Mouse (Mus musculus) MEL (cell line): ENCODE measurements at regions not wholly inside any gene's neighbourhood (a gene's known extent, or its start where the extent isn't known, plus 50 kb on each side); places are given as distances from the start of the nearest gene placed in this dataset.

Experiments used
- DNase-seq: peaks from one replicate; pipeline ENCODE4 v3.0.0; 2011; ENCODE audit warnings: low read depth, low spot score
- H3K27ac ChIP-seq: 2 replicates; pipeline ENCODE4 v1.5.1; 2012; ENCODE audit warnings: low read depth, mild to moderate bottlenecking, control low read depth, low read length, moderate library complexity; ENCODE audit not compliant: control insufficient read depth
- H3K27me3 ChIP-seq, 2 experiments: fragments of 150-350 bp in 1 of 2; sonication (generic) in 1 of 2; 2 replicates each; pipeline ENCODE4 v1.6.1; 2012; ENCODE audit warnings: low read length in 2 of 2, mild to moderate bottlenecking in 2 of 2, improper control_type of control experiment in 1 of 2, moderate library complexity in 1 of 2; ENCODE audit not compliant: insufficient read depth in 2 of 2, control insufficient read depth in 1 of 2
- H3K36me3 ChIP-seq, 2 experiments: 2 replicates each; pipeline ENCODE4 v1.6.1; 2012 to 2014; ENCODE audit warnings: low read length in 2 of 2, improper control_type of control experiment in 1 of 2, inconsistent platforms in 1 of 2, mild to moderate bottlenecking in 1 of 2; ENCODE audit not compliant: insufficient read depth in 2 of 2, control insufficient read depth in 1 of 2
- H3K4me1 ChIP-seq, 2 experiments: fragments of 150-350 bp in 1 of 2; sonication (generic) in 1 of 2; 2 replicates each; pipeline ENCODE4 v1.6.1; 2012; ENCODE audit warnings: low read length in 2 of 2, improper control_type of control experiment in 1 of 2, mild to moderate bottlenecking in 1 of 2; ENCODE audit not compliant: insufficient read depth in 2 of 2, control insufficient read depth in 1 of 2
- H3K4me3 ChIP-seq, 2 experiments: fragments of 150-350 bp in 1 of 2; sonication (generic) in 1 of 2; 2 replicates each; pipeline ENCODE4 v1.5.1; 2012; ENCODE audit warnings: low read depth in 2 of 2, low read length in 2 of 2, mild to moderate bottlenecking in 2 of 2, moderate library complexity in 2 of 2, control low read depth in 1 of 2, improper control_type of control experiment in 1 of 2; ENCODE audit not compliant: control insufficient read depth in 1 of 2, insufficient read depth in 1 of 2
- H3K79me2 ChIP-seq: 2 replicates; pipeline ENCODE4 v1.6.1; 2012; ENCODE audit warnings: mild to moderate bottlenecking, low read length, moderate library complexity; ENCODE audit not compliant: control insufficient read depth, poor library complexity, insufficient read depth
- H3K9ac ChIP-seq: 2 replicates; pipeline ENCODE4 v1.6.1; 2012; ENCODE audit warnings: low read depth, mild to moderate bottlenecking, control low read depth, low read length, moderate library complexity; ENCODE audit not compliant: control insufficient read depth, poor library complexity, severe bottlenecking
- H3K9me3 ChIP-seq: fragments of 150-350 bp; sonication (generic); replicated peaks from 2 replicates; pipeline ENCODE4 v1.6.1; 2012; ENCODE audit warnings: mild to moderate bottlenecking, low read length, improper control_type of control experiment, moderate library complexity; ENCODE audit not compliant: insufficient read depth
- CHD1 ChIP-seq: IDR thresholded peaks from 2 replicates; pipeline ENCODE4 v1.6.1; 2012; ENCODE audit warnings: low read depth, mild to moderate bottlenecking, inconsistent platforms, low read length, improper control_type of control experiment
- CHD2 ChIP-seq: IDR thresholded peaks from 2 replicates; pipeline ENCODE4 v1.6.1; 2011; ENCODE audit warnings: low read length, improper control_type of control experiment
- CTCF ChIP-seq, 3 experiments: IDR thresholded peaks in 2 of 3; conservative IDR thresholded peaks in 1 of 3; 2 replicates each; pipeline ENCODE4 v1.5.1; 2011 to 2012; ENCODE audit warnings: low read length in 3 of 3, low read depth in 2 of 3, mild to moderate bottlenecking in 2 of 3, improper control_type of control experiment in 1 of 3, inconsistent platforms in 1 of 3, mixed read lengths in 1 of 3, moderate library complexity in 1 of 3; ENCODE audit not compliant: control insufficient read depth in 1 of 3, insufficient read depth in 1 of 3, poor library complexity in 1 of 3, severe bottlenecking in 1 of 3
- ETS1 ChIP-seq: IDR thresholded peaks from 2 replicates; pipeline ENCODE4 v1.6.1; 2012; ENCODE audit warnings: low read depth, mild to moderate bottlenecking, inconsistent platforms, low read length, improper control_type of control experiment, moderate library complexity
- GABPA ChIP-seq: IDR thresholded peaks from 2 replicates; pipeline ENCODE4 v1.6.1; 2012; ENCODE audit warnings: low read depth, mild to moderate bottlenecking, inconsistent platforms, low read length, improper control_type of control experiment, moderate library complexity
- GATA1 ChIP-seq: IDR thresholded peaks from 2 replicates; pipeline ENCODE4 v1.6.1; 2011; ENCODE audit warnings: low read depth, low read length, improper control_type of control experiment
- HCFC1 ChIP-seq: IDR thresholded peaks from 2 replicates; pipeline ENCODE4 v1.6.1; 2012; ENCODE audit warnings: low read depth, mild to moderate bottlenecking, inconsistent platforms, low read length, improper control_type of control experiment, moderate library complexity
- MAFK ChIP-seq: IDR thresholded peaks from 2 replicates; pipeline ENCODE4 v1.6.1; 2011; ENCODE audit warnings: low read depth, mild to moderate bottlenecking, low read length, improper control_type of control experiment, borderline replicate concordance
- MAX ChIP-seq: IDR thresholded peaks from 2 replicates; pipeline ENCODE4 v1.6.1; 2011; ENCODE audit warnings: low read length, improper control_type of control experiment
- MAZ ChIP-seq: IDR thresholded peaks from 2 replicates; pipeline ENCODE4 v1.6.1; 2012; ENCODE audit warnings: low read depth, mild to moderate bottlenecking, inconsistent platforms, low read length, improper control_type of control experiment
- MEF2A ChIP-seq: IDR thresholded peaks from 2 replicates; pipeline ENCODE4 v1.6.1; 2014; ENCODE audit warnings: low read depth, mild to moderate bottlenecking, inconsistent platforms, low read length, improper control_type of control experiment; ENCODE audit not compliant: poor library complexity, insufficient replicate concordance, severe bottlenecking; ENCODE audit errors: extremely low read depth
- MXI1 ChIP-seq: IDR thresholded peaks from 2 replicates; pipeline ENCODE4 v1.6.1; 2011; ENCODE audit warnings: mild to moderate bottlenecking, low read depth, low read length, improper control_type of control experiment
- TBP ChIP-seq: IDR thresholded peaks from 2 replicates; pipeline ENCODE4 v1.8.0; 2011; ENCODE audit warnings: low read depth, low read length, improper control_type of control experiment
- TCF12 ChIP-seq: IDR thresholded peaks from 2 replicates; pipeline ENCODE4 v1.6.1; 2014; ENCODE audit warnings: low read depth, mild to moderate bottlenecking, inconsistent platforms, low read length, improper control_type of control experiment, moderate library complexity
- UBTF ChIP-seq: IDR thresholded peaks from 2 replicates; pipeline ENCODE4 v1.6.1; 2012; ENCODE audit warnings: low read depth, mild to moderate bottlenecking, inconsistent platforms, low read length, improper control_type of control experiment, moderate library complexity, borderline replicate concordance; ENCODE audit not compliant: insufficient read depth
- USF2 ChIP-seq, 2 experiments: IDR thresholded peaks; 2 replicates each; pipeline ENCODE4 v1.6.1; 2011 to 2012; ENCODE audit warnings: improper control_type of control experiment in 2 of 2, low read length in 2 of 2, borderline replicate concordance in 1 of 2, inconsistent platforms in 1 of 2, low read depth in 1 of 2, mild to moderate bottlenecking in 1 of 2; ENCODE audit not compliant: insufficient read depth in 1 of 2
- ZC3H11A ChIP-seq: IDR thresholded peaks from 2 replicates; pipeline ENCODE4 v1.6.1; 2012; ENCODE audit warnings: low read depth, mild to moderate bottlenecking, inconsistent platforms, low read length, improper control_type of control experiment
- ZNF384 ChIP-seq: IDR thresholded peaks from 2 replicates; pipeline ENCODE4 v1.6.1; 2012; ENCODE audit warnings: low read depth, mild to moderate bottlenecking, inconsistent platforms, low read length, improper control_type of control experiment

DNA sequence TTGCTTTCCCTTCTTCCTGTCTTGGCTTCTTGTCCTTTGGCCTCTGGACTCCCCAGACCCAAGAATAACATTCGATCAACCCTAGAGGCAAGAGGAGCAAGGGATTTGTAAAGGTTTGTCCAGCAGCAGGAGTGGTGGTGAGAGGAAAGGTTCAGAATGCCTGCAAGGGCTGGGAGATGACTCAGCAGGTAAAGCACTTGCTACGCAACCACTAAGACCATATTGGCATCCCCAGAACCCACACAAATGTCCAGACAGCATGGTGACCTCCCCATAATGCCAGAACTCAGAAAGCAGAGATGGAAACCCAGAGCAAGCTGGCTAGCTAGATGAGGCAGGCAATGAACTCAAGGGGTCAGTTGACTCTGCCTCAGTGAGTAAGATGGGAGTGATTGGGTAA lies 110.4 kb upstream of the Mrps10 start:
- H3K4me1 ChIP-seq = peaks cover 0 to 8% of the 10 kb centered on the region in 2 experiments; a peak in 2 of 4 replicates
- H3K79me2 ChIP-seq = no peaks in the 10 kb centered on the region
- no peak for DNase-seq
- H3K27ac ChIP-seq = no peak overlapping the region
- H3K27me3 ChIP-seq = no peaks in the 10 kb centered on the region
- H3K4me3 ChIP-seq = no peak overlapping the region
- no peak overlapping the region for H3K9ac ChIP-seq
- no peaks in the 10 kb centered on the region for H3K9me3 ChIP-seq
- TF ChIP-seq TCF12 = no peak
- H3K36me3 ChIP-seq = peaks cover 0 to 5% of the 10 kb centered on the region in 2 experiments; a peak in 2 of 4 replicates

DNA sequence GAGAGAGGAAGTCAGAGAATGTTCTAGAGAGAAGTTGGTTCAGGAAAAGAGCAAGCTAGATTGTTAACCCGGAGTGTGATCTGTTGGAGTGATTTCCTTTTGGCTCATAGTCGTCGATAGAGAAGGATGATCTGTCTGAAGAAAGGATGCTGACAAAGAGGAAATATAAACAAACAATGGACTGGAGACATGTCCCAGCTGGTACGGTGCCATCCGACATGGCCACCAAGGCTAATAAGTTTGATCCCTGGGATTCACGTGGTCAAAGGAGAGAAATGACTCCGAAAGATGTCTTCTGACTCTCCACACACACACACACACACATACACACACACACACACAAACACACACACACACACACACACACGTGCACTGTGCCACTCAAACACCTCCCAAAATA lies 113.5 kb upstream of the Mrps10 start:
- no peak for TF ChIP-seq USF2 (IDR thresholded peaks at IDR 0.05; ENCODE audit: borderline replicate concordance in 1 of 2, insufficient read depth in 1 of 2, low read depth in 1 of 2, low read length in 2 of 2)
- TF ChIP-seq ZC3H11A = no peak
- no peak for TF ChIP-seq MAFK
- TF ChIP-seq CHD2 = no peak
- no peak for TF ChIP-seq MAX
- TF ChIP-seq CHD1 = no peak
- no peak for TF ChIP-seq GATA1
- no peak for TF ChIP-seq MAZ
- no peak for TF ChIP-seq UBTF
- no peak for TF ChIP-seq HCFC1
- no peak for TF ChIP-seq MEF2A
- TF ChIP-seq TBP = no peak
- TF ChIP-seq GABPA = no peak
- TF ChIP-seq, all 39 proteins: peak for 0
- DNase-seq = no peak
- Histone ChIP-seq H3K79me2 (no peaks in the 10 kb centered on the region), H3K27ac (no peak overlapping the region), H3K4me3 (no peak overlapping the region), H3K9ac (no peak overlapping the region), H3K4me1 (no peaks in the 10 kb centered on the region), H3K36me3 (no peaks in the 10 kb centered on the region), H3K9me3 (no peaks in the 10 kb centered on the region), H3K27me3 (no peaks in the 10 kb centered on the region)

DNA sequence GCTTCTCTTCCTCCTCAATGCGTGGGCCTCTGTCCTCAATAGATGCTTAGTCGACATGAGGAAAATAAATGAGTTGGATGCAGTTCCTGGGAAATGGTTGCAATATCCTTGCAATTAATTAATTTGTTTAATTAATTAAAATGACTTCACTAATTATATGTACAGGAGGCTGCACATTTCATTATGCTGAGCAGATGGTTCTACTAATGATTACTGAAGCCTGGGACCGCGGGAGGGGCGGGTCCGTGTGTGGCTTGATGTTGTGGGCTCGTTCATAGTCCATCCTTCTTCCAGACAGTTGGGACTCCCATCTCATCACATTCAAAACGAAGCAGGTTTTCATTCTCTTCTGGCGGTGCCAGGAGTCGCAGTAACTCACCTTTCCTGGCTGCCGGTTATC lies 114.7 kb upstream of the Mrps10 start:
- TF ChIP-seq CTCF (IDR thresholded peaks at IDR 0.05 in 2 of 3, conservative IDR thresholded peaks at IDR 0.05 in 1 of 3; ENCODE audit: control insufficient read depth in 1 of 3, insufficient read depth in 1 of 3, low read depth in 2 of 3, low read length in 3 of 3, poor library complexity in 1 of 3, severe bottlenecking in 1 of 3) (no peak), MEF2A (no peak), MAFK (no peak), ZNF384 (no peak), GATA1 (no peak), MXI1 (no peak), ETS1 (no peak), MAZ (no peak), CHD2 (no peak)
- Histone ChIP-seq H3K4me1 (no peaks in the 10 kb centered on the region), H3K27ac (no peak overlapping the region), H3K9me3 (no peaks in the 10 kb centered on the region), H3K27me3 (no peaks in the 10 kb centered on the region), H3K79me2 (no peaks in the 10 kb centered on the region), H3K36me3 (no peaks in the 10 kb centered on the region), H3K4me3 (no peak overlapping the region), H3K9ac (no peak overlapping the region)
- no peak for DNase-seq
